Mouse (Mus musculus) bone marrow, adult 2 months (tissue): ENCODE results near the gene 4930404N11Rik. TPM values are rescaled to one million over a fixed set of nuclear protein-coding genes. Genes with fewer than 3 reads are reported as not detected.

Experiments
- H3K27ac ChIP-seq: fragments of 200-500 bp; 2 replicates; pipeline ENCODE4 v1.5.1; 2012; ENCODE audit warnings: low read depth, mild to moderate bottlenecking, control low read depth, inconsistent platforms, low read length; ENCODE audit not compliant: control insufficient read depth, poor library complexity, insufficient read depth
- H3K4me1 ChIP-seq: fragments of 200-500 bp; 2 replicates; pipeline ENCODE4 v1.6.1; 2011; ENCODE audit warnings: low read length; ENCODE audit not compliant: control insufficient read depth, insufficient read depth
- H3K4me3 ChIP-seq: fragments of 200-500 bp; replicated peaks from 2 replicates; pipeline ENCODE3; 2011; ENCODE audit warnings: mild to moderate bottlenecking, low read depth, low read length, control low read depth; ENCODE audit not compliant: control insufficient read depth
- CTCF ChIP-seq: fragments of 200-500 bp; IDR thresholded peaks from 2 replicates; pipeline ENCODE4 v1.5.1; 2011; ENCODE audit warnings: low read length, control low read depth; ENCODE audit not compliant: control insufficient read depth, insufficient read depth
- POLR2A ChIP-seq: fragments of 200-500 bp; IDR thresholded peaks from 2 replicates; pipeline ENCODE4 v1.6.1; 2011; ENCODE audit warnings: low read depth, mild to moderate bottlenecking, control low read depth, low read length, borderline replicate concordance; ENCODE audit not compliant: control insufficient read depth
- WGBS: fragments of 180-500 bp; shearing (Covaris S2); methylation state at CpG from one replicate; pipeline ENCODE4 v1.1.7; 2018; 5-methylcytosine and 5-hydroxymethylcytosine counted together
- polyA plus RNA-seq: library from polyadenylated mRNA; stranded (reverse); fragments of >200 nt; gene quantifications from 2 replicates; pipeline ENCODE4 v1.2.4, GENCODE M21; 2011; ENCODE audit warnings: low replicate concordance; ENCODE audit not compliant: missing spikeins, insufficient read depth, insufficient read length

The 4930404N11Rik gene
- polyA plus RNA-seq, 1 experiment: 12.3 TPM

DNA sequence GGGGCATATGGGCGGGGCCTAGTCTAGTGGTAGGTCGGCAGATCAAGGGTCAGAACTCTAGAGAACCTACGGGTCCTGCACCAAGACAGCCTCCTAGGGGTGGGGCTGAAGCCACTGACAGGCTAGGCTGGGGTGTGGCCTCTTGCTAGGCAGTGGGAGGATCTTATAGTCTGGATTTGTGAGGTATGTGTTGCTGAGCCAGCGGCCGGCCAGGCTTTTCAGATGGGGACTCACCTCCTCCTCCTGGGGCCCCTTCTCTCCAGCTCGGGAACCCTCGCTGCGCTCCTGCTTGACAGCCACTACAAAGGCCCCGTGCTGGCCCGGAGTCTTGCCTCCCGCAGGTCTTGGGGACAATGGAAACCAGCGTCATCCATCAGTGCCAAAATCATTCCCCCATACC is 16.5 kb downstream of the 4930404N11Rik start:
- no peak for TF ChIP-seq POLR2A
- TF ChIP-seq CTCF: no peak
- no peak overlapping the region; the same call in 1 of the 2 replicates for H3K27ac ChIP-seq
- H3K4me3 ChIP-seq: peak overlapping the region; percentile 84
- WGBS: 21% methylated on average over 12 of the region's 12 CpGs
- peaks cover 5% of the 10 kb centered on the region for H3K4me1 ChIP-seq

DNA sequence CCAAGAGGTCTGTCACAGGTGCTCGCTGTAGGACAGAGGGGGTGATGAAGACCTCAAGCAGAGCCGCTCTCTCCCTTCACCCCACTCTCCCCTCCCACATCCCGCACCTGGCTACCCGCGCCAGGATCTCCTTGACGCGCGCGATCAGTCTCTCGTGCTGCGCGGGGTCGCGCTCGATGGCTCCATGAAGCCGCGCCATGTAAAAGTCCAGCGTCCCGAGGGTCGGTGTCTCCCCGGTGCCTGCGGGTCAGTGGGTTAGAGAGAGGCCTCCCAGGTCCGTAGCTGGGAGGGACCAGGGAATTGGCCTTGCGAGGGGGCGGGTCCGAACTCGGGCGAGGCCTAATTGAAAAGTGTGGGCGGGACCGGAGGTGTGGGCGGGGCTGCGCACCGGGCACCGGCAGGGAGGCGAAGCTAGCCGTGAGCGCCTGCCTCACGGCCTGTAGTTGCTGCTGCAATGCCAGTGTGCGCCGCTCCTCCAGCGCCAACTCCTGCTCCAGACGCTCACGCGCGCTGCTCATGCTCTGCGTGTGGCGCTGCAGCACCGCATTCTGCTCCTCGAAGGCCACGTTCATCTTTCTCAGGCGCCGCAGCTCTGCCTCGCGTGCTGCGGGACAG is 19.1 kb downstream of the 4930404N11Rik start:
- Histone ChIP-seq H3K27ac (peak overlapping the region; percentile 61; the same call in 1 of the 2 replicates), H3K4me3 (peak overlapping the region; percentile 37), H3K4me1 (peaks cover 5% of the 10 kb centered on the region)
- peak; percentile 60; the same call in 1 of the 2 replicates for TF ChIP-seq POLR2A
- TF ChIP-seq CTCF: peak; percentile 22; the same call in 1 of the 2 replicates
- 14% methylated on average over 55 of the region's 55 CpGs for WGBS

DNA sequence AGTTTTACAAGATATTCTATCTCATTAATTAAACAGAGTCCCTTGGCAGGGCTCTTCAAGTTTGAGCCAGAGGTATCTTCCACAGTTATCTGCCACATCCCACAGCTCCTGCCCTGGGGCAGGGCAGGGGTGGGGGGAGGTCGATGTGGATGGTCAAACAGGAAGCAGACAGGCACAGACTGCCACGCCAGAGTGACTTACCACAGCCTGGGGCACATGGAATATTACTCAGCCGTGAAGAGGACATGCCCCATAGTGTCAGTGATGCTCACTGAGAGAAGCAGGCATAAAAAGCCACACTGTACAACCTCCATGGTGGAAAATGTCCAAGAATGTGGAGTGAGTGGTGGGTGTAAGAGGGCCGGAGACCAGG is 20.5 kb downstream of the 4930404N11Rik start:
- Histone ChIP-seq H3K4me1 (peaks cover 5% of the 10 kb centered on the region), H3K27ac (no peak overlapping the region), H3K4me3 (no peak overlapping the region)
- TF ChIP-seq CTCF (no peak), POLR2A (no peak)
- WGBS: 53% methylated on average over 4 of the region's 4 CpGs

DNA sequence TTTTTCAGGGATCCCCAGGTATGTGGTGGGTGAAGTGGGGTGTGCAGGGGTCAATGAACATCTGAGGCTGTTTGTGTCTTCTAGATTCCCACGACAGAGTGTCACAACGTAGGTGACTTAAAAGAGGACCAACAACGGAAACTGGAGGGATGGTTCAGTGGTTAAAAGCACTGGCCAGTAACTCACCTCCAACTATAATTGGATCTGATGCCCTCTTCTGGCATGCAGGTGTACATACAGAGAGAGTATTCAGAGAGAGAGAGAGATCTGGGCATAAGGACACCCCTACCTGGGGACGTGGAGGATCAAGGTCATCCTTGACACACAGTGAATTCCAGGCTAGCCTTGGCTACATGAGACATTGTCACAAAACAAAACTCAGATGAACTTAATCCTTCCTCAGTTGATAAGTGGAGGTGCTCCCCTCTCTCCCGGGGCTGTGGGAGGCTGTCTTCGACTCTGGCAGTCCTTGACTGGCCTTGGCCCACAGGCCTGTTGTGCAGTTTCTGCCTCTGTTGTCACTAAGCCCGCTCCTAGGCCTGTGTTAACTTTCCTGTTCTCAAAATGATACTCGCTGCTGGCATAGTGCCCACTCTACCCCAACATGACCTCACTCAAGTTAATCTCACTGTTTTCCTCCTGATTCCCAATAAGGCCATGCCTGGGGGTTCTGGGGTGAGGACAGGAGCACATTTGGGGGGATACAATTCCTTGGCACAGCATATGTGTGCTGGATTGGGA is 21.0 kb downstream of the 4930404N11Rik start:
- no peak overlapping the region for H3K4me3 ChIP-seq
- TF ChIP-seq CTCF (no peak), POLR2A (no peak)
- no peak overlapping the region for H3K27ac ChIP-seq
- 27% methylated on average over 8 of the region's 8 CpGs for WGBS
- H3K4me1 ChIP-seq: peaks cover 5% of the 10 kb centered on the region

DNA sequence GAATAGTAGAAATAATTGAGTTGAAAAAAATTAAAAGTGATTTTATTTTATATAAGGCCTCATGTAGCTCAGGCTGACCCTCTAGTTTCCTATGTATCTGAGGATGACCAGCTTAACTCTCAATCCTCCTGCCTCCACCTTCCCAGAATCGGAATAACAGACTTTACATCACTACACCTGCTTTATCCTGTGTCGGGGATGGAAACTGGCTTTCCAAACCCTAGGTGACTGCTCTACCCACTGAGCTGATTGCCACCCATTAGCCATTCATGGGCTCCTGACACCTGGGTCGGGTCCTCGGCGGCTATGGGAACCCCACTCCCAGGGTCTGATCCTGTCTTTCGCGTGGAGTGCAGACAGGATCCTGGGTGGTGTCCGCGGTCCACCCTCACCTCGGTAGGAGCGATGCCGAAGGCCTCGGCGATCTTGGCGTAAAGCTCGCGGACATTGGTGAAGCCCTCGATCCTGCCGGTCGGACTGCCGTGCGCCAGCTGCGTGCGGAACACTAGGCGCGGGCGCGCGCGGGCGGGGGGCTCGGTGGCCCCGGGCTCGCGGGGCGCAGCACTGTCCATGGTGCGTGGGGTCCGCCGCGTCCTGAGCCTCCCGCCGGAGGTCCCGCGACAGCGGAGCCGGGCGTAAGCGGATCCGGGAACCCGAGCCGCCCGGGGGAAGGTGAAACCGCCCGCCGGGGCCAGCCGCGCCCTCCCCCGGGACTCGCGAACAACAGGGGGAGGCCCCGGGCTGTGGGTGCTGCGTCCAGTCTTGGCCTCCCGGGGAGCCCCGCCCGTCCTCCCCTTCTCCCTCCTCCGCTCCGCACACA is 22.7 kb downstream of the 4930404N11Rik start, which contains the start of gene Gipc3:
TSS of gene Gipc3 (minus strand) at position 581 of the 820 bp plus-strand sequence.
- WGBS: 4% methylated on average over 67 of the region's 67 CpGs
- TF ChIP-seq CTCF (no peak), POLR2A (no peak; the same call in 1 of the 2 replicates)
- peak within 1 kb of the TSS; percentile 38 for H3K4me3 ChIP-seq
- no peak within 1 kb of the TSS for H3K27ac ChIP-seq
- peaks cover 5% of the 10 kb centered on the region for H3K4me1 ChIP-seq

DNA sequence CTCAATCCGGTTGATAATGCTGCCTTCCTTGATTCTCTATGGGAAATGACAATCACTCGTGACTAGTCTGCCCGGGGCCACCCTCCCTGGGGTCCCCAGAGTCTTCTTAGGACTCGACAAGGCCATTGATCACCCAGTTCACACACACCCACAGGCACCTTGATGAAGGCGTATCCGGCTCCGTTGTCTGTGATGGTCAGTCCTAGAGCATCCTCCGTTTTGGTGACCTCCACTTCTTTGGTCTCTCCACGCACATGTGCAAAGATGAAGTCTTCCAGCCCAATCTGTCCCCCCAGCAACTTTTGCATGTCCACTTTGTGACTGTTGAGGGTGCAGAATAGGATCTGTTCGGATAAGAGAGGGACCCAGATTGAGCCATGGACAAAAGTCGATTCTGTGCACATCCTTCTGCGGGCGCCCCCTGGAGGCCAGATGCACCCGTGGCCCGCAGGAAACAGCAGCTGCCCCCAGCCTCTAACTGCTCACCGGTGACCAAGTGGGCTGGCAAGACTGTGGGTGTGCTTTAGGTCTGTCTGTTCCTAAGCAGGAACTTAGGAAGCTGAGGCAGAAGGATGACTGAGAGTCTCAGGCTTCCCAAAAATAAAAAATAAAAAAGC is 24.2 kb downstream of the 4930404N11Rik start:
- TF ChIP-seq POLR2A (no peak), CTCF (peak; percentile 79)
- Histone ChIP-seq H3K27ac (no peak overlapping the region), H3K4me3 (no peak overlapping the region), H3K4me1 (peaks cover 1% of the 10 kb centered on the region)
- 45% methylated on average over 16 of the region's 16 CpGs for WGBS

DNA sequence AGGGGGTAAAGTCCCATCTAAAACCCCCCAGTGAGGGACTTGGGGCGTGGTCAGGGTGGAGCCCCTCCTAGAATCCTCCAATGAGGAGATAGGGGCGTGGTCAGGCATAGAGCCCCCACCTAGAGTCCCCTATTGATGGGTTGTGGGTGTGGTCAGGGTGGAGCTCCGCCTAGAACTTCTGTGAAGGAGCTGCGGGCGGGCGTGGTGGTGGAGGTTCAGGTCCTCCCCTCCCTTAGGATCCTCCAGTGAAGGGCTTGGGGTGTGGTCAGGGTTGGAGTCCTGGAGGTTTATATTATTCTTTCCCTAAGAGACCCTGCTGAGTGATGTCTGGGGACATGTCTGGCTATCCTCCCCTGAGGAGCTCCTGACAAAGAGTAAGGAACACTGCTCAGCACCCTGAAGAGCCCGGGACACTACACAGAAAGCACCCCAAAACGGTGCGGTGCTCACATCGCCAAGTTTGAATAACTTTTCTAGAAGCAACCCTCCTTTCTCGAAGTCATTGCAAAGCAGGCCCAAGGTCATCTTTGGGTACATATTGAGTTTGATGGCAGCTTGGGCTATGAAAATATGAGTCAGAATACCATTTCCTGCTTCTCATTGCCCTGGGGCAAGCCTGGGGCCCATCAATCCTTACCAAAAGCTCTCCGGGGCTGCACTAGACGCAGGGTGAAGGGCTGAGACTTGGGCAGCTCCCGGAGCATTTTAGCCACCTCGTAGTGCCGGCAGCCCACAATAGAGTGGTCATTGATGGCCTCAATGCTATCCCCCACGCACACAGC is 24.9 kb downstream of the 4930404N11Rik start:
- H3K4me1 ChIP-seq: peaks cover 1% of the 10 kb centered on the region
- H3K27ac ChIP-seq: no peak overlapping the region
- 73% methylated on average over 17 of the region's 17 CpGs for WGBS
- TF ChIP-seq POLR2A: no peak
- H3K4me3 ChIP-seq: no peak overlapping the region
